Mouse (Mus musculus): ENCODE measurements around the gene Chst11. TPM values are rescaled to one million over a fixed set of nuclear protein-coding genes. Genes with fewer than 3 reads are reported as not detected.
"Not testable (repeated sequence)": the region's sequence is repeated elsewhere in the genome, so short reads cannot be mapped to it uniquely, and the experiment has no call there.

Gene Chst11
- total RNA-seq, 2 experiments from 2014 or later, result 33.9 to 36.5 TPM

DNA sequence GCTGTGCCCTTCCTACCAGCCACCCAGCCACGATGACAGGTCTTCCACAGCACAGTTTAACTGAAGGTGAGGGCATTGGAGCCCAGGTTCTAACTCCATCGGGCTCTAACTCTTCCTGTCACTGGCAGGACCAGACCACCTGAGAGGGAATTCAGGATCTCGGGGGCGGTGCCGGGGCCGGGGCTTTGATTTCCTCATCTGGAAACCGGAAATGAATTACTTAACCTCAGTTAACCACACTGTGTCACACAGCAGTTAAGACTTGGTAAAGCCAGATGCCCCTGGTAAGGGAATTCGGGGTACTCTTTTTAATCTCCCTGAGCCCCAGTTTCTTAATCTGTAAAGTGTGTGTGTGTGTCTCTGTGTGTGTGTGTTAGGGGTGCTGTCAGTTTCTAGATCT lies 115.6 kb downstream of the Chst11 start:
- intact Hi-C loops (cut with DNase I), result loop anchor here (2.0 to 5.0 kb wide), 3 partner anchors 39 to 116 kb away; partner anchors contain the start of gene Chst11
- DNase-seq (ENCODE audit: low spot score in 2 of 2), result no peak

DNA sequence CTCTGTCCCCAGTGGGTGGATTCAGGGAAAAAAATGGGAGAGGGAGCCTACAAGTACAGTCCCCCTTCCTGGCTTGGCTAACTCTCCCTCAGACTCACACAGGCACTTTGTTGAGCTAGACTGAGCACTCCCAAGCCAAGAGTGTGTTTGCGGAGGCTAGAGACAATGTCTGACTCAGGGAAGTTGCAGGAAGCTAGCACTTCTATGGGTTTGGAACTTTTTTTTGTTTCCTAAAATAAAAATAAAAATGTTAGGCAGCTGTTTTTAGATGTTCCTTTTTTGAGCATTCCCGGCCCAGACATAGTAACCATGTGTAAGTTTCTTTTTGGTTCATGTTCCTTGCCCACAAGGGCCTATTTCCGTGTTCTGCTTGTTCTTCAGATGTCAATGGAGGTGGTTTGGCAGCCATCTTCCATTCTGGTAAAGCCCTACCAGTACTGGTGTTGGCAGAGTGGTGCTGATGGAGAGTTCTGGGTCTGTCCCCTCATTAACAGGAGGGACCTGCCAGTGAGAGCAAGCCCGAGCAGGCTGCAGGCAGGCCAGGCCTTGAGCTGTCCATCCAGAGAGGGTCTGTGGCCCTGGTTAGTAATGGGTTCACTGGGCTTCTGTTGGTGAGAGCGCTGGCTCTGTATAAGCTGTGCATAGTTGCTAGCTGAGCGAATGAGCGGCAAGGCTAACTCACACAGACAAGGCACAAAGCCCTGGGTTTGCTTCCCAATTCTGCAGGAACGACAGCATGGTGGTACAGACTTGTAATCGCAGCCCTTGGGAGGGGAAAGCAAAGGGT lies 116.3 kb downstream of the Chst11 start:
- intact Hi-C loops (cut with DNase I), result loop anchor here (2.0 to 5.0 kb wide), 4 partner anchors 39 to 191 kb away; partner anchors contain the start of gene Chst11
- DNase-seq (ENCODE audit: low spot score in 2 of 2), result peak; percentile 30 to 84

DNA sequence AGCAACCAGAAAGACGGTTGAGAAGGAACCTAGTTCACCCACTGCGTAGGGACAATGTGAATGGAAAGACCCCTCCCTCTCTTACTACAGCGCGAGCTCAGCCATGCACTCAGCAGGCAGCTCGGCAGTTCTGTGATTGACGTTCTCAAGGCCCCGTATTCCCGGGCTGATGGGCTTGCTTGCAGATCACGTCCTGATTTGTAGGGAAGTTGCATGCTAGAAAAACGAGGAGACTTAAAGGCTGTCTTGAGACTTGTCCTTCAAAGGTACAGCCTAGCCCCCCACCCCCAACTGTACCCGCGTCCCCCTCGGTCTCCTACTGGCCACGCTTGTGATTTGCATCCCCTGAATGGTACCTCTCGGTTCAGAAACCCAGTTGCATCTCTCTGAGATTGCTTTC lies 117.4 kb downstream of the Chst11 start:
- no peak for DNase-seq (ENCODE audit: low spot score in 2 of 2)
- intact Hi-C loops (cut with DNase I), result loop anchor here (2.0 to 5.0 kb wide), 3 partner anchors 40 to 192 kb away; no protein-coding TSS in a partner anchor

DNA sequence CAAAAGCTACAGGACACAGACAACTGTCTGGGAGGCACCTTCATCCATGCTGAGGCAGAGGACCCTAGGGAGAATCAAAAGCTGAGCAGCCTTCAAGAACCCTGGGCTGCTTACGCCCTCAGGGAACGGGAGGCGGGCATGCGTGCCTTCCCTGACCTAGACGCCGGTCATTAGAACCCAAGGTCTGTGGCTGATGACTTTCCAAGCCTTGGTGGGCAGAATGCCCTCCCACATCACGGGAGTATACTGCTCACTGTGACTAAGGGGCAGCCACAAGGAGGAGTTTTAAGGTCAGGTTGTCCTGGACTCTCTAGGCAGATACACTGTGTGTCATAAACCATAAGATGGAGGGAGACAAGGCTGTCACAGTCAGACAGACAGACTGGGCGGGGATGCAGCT lies 118.9 kb downstream of the Chst11 start:
- intact Hi-C loops (cut with DNase I), result loop anchor here (5.0 kb wide), 2 partner anchors 42 to 57 kb away; no protein-coding TSS in a partner anchor
- no peak for DNase-seq (ENCODE audit: low spot score in 2 of 2)

DNA sequence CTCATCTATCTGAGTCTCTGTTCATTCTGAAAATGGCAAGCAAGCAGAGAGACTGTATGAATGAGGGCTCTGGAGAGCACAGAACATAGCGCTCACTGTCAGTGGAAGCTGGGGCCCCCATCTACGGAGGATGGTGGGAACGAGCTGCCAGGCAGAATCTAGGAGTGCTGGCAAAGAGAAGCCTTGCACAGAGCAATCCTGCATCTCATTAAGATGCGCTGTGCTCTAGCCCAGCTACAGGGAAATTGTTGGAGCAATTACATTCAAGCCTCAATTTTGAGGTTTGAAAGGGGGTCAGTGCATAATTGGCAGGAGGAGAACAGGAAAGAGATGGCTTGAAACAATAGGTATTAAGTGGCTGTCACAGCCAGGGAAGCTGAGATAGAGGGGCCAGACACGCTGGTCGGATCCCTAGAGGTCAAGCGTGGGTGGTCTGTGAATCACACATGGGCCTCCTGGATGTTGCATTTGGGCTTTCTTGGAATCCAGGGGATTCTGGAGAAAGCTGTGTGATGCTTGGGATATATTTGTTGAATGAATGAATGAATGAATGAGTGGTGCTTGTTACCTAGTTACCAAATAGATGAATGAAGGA lies 121.0 kb downstream of the Chst11 start:
- intact Hi-C loops (cut with DNase I), result loop anchor here (2.0 kb wide), 2 partner anchors 77 to 119 kb away; no protein-coding TSS in a partner anchor

DNA sequence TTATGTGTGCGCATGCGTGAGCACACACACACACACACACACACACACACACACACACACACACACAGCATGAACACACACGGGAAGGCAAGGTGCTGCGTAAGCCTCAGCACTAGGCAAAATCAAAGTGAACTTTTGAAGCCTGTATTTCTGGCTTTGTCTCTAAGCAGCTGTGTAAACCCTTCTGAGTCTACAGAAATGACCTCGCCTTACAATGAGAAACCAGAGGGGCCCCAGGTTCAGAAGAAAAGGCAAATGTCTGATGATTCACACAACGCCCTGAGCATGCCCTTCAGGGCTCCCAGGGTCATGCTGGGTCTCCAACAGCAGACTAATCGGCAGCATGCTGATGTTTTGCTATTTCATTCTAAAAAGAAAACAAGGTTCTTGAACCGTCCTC lies 122.1 kb downstream of the Chst11 start:
- intact Hi-C loops (cut with DNase I), result loop anchor here (2.0 kb wide), 2 partner anchors 75 to 121 kb away; no protein-coding TSS in a partner anchor
- DNase-seq (ENCODE audit: low spot score in 2 of 2), result no peak

More for the DNA sequence above, 121.0 kb downstream of the Chst11 start:
- peak; percentile 63 to 90 for DNase-seq (ENCODE audit: low spot score in 2 of 2)

DNA sequence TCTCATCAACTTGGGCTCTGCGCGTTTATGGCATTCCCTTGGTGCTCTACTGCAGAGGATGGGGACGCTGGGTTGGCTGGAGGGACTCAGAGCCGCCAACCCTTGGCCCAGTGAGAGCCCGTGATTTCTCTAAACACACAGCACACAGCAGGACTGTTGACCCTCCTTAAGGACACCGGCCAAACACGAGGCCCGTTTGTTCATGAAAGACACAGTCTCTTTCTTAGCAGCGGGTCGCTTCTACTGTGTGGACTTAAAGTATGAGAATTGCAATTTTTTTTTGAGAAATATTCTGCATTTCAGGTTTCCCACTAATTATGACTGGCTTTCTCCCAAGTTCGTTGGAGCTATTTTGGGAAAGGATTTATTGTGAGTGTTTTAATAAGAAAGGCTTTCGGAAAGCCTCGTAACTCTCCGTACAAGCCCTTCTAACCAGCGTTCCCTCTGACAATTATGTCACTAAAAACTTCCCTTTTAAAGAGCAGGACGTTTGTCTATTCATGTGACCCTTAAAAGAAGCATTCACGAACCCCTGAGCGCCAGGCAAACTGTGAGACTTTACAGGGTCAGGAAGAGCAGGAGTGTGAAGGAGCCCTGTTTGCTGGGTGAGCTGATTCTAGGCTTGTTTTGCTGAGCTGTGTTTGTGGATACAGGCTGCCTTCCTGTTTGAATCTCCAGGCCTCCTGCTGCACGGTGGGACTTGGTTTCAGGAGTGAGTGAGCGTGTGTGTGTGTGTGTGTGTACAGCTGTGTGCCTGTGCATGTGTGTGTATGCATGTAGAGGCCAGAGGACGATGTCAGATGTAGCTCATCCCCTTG lies 122.8 kb downstream of the Chst11 start:
- peak; percentile 25 to 50 for DNase-seq (ENCODE audit: low spot score in 2 of 2)
- intact Hi-C loops (cut with DNase I), result loop anchor here (2.0 kb wide), 2 partner anchors 75 to 121 kb away; no protein-coding TSS in a partner anchor

DNA sequence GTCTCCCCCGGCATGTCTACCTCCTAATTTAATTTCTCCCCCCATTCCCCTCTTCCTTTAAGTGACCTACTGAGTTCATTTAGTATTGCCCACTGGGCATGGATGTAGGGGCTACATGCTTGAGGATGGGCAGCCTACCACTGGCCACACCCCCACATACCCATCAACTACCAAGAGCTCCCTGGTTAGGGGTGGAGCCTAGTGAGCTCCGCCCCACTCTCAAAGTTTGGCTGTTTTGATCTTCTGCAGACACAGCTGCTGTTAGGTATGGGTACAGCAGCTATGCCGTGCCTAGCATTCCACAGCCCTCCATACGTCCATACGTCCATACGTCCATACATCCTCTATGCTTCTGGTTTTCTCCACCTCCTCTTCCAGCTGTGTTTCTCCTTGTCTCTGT lies 123.6 kb downstream of the Chst11 start:
- DNase-seq (ENCODE audit: low spot score in 2 of 2), result no peak
- intact Hi-C loops (cut with DNase I), result no loop called here

DNA sequence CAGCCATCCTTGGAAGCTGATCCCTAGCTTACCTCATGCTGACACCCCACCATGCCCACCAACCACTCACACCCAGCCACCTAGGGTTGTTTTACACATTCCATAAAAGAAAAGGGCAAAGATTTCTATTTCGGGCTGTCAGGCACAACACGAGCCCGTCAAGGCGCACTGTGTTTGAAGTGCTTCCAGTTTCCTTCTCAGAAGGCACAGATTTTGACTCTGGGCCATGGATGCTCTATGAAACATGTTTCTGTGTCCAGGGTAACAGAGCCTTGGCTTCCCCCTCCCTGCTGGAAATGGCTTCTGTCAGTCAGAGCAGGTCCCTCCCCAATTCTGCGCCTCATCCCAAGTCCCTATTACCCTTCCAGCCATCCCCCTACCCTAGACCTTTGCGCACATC lies 125.7 kb downstream of the Chst11 start:
- peak; percentile 45 to 75 for DNase-seq (ENCODE audit: low spot score in 2 of 2)
- intact Hi-C loops (cut with DNase I), result no loop called here

DNA sequence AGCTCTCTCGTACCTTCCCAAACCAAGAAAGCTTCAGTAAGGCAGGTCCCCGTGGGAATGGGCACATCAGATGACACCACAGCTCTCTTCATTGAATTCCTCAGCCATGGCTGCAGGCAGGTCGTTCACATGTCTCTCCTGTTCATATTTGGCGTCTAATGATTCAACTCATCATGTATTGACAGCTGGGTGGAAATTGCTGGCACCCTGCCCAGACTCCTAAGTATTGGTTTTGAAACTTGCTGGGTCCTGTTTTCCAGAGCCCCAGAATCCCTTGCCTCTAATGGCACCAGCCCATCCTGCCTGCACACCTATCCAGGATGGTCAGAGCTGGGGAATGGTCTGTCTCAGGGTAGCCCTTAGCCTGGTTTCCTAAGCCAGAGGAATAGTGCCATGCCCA lies 127.0 kb downstream of the Chst11 start:
- intact Hi-C loops (cut with DNase I), result no loop called here
- no peak for DNase-seq (ENCODE audit: low spot score in 2 of 2)

DNA sequence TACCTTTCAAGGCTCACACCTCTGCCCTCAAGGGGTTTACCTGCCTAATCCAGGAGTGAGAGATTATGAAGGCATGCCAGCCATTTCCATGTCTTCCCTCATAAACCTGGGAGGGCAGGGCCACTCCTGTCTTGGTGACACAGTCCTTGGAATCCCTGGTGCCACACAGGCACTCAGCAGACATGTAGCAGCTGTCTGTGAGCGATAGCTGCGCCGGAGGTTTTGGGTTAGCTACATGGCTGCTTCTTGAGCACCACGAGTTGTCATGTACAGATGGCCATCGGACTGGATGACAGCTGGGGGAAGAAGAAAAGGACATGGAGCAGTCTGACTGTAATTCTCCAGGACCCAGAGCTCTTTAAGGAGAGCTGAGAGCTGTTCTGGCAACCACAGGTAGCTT lies 129.3 kb downstream of the Chst11 start:
- no peak for DNase-seq (ENCODE audit: low spot score in 2 of 2)
- intact Hi-C loops (cut with DNase I), result no loop called here

DNA sequence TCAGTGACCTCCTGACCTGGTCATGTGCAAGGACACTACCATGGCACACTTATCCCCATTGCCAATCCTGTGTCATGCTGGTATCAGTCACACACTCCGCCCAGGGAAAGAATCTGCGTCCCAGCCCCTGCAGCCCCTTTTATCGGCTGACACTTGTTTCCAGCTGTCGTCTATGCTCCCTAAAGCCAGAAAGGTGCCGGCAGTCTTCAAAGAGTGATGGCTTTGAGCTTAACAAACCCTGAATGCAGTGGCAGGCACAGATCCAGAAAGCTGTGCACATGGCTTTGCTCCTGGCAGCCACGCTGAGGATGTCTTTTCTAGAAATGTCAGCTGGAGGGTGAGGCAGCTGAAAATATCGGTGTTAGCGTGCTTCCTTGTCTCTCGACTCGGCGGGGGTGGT lies 131.6 kb downstream of the Chst11 start:
- peak in 1 of 2 experiments; percentile 49 for DNase-seq (ENCODE audit: low spot score in 2 of 2)
- intact Hi-C loops (cut with DNase I), result no loop called here

DNA sequence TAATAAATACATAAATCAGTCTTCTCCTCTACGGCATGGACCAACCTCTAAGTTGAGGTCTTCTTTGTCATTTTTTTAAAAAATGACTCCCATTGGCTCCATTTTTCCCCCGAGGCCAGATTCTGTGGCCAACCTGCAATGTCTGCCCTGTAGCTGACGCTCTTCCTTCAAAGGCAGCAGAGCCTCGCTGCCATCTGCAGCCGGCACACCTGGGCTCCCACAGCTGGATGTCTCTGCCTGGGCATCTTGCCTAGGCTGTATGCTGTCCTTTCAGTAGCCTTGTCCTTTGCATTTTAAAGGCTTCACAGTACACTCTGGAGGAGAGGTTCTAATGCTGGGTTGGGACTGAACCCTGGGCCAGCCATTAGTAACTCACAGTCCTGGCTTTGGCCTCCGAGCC lies 132.6 kb downstream of the Chst11 start:
- no peak for DNase-seq (ENCODE audit: low spot score in 2 of 2)
- intact Hi-C loops (cut with DNase I), result no loop called here

DNA sequence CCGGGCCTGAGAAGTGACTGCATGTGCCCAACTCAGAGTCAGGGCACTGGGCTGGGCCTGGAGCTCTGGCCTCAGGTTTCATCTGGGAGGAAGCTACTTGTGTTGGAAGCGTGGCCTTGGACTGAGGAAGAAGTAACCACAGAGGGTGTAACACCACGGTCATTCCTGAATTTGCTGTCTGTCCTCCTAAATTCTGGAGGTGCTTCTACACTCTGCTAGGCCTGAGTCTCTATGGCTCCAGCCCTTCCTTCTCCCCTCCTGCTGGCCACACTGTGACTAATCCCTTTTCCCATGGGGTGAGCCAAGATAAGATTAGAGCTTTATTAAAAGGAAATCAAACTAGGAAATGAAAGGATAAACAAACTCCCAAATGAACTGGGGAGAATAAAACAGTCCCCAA lies 133.3 kb downstream of the Chst11 start:
- intact Hi-C loops (cut with DNase I), result no loop called here
- no peak for DNase-seq (ENCODE audit: low spot score in 2 of 2)

DNA sequence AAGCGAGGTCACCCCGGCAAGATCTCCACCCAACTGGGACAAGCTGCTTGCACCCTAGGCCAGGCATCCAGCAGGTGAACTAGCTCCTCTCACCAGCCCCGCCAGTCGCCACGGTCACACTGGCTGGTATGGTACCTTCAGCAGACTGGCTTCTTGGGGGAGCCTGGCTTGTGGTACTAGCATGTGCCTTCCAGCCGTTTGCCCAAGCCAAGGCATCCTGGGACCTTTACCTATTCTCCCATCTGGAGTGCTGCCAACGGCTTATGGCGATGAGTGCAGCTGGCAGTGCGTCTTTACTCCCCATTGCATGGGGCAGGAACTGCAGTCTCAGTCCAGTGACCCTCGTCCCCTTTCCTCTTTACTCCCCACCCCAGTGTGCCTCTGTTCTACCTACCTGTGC lies 133.7 kb downstream of the Chst11 start:
- intact Hi-C loops (cut with DNase I), result no loop called here
- no peak for DNase-seq (ENCODE audit: low spot score in 2 of 2)

DNA sequence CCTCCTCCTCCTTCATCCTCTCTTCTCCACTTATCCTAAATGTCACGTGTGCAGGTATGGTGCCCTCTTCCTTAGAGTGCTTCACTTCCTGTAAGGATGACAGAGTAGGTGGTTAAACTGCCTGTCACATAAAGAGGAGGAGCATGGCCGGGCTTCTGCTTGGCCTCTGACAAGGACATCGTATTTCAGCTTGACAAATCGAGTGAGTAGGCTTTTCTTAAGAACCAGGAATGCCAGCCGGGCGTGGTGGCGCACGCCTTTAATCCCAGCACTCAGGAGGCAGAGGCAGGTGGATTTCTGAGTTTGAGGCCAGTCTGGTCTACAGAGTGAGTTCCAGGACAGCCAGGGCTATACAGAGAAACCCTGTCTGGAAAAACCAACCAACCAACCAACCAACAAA lies 134.2 kb downstream of the Chst11 start:
- intact Hi-C loops (cut with DNase I); DNase-seq (ENCODE audit: low spot score in 2 of 2): not testable (repeated sequence)

DNA sequence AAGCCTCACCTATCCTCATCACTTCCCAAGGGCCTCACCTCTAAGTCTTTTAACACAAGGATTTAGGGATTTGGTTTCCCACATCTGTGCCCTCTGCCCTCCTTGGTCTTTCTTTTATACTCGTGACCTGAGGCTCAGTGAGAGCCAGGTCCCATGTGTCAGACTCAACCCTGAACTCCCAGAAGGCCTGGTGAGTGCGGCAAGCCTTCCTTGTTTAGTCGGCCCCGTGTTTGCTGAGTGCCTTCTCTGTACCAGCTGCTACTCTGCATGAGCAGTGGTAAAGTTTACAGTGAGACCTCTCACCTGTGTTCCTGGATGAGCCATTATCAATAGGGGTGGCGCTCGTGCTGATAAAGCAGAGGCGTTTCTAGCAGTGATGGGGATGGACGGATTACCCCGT lies 134.6 kb downstream of the Chst11 start:
- intact Hi-C loops (cut with DNase I), result no loop called here
- DNase-seq (ENCODE audit: low spot score in 2 of 2), result no peak

DNA sequence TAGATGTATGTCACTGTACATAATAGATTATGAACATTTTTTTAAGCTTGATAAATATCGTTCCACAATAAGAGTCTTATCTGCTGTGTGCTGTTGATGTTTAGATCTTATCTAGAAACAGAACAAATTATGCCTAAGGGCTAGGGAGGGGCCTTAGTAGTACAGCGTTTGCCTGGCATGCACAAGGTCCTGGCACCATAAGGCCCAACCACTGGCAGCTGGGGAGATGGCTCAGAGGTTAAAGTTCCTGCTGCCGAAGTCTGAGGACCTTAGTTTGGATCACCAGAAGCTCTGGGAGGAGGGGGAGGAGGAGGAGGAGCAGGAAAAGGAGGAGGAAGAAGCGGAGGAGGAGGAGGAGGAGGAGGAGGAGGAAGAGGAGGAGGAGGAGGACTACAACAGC lies 135.6 kb downstream of the Chst11 start:
- intact Hi-C loops (cut with DNase I), result no loop called here
- no peak for DNase-seq (ENCODE audit: low spot score in 2 of 2)

DNA sequence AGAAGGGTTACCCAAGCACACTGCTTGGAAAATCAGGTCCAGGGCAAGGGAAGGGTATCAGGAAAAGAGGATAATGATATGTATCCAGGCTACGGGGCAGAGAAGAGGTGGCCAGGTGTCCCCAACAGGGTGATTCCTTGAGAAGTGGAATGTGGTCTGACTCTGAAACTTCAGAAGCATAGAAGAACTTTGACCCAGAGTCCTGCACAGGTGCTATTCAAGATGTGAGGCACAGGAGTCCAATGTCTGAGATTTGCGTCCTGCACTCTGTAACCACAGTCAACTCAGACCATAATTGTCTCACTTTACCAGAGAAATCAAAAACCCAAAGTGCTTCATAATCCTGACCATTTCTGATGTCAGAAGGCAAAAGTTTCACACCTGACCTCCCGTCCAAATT lies 139.3 kb downstream of the Chst11 start:
- DNase-seq (ENCODE audit: low spot score in 2 of 2), result no peak
- intact Hi-C loops (cut with DNase I), result no loop called here

DNA sequence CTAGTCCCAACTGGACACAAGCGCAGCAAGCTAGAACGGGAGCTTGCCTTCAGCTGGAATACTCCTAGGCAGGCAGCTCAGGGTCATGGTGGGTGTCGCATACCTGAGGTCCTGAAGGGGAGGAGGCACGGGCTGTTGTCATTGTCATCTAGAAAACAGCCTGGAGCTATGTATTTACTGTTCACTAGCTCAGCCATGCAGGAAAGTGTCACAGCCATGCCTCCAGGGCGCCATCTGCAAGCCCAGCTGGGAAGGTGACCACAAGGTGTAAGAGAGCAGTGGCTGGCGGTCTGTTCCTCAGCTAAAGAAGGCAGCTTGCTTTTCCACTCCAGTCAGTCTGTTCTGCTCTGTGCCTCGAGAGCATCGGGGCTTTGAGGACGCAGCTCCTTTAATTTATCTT lies 141.1 kb downstream of the Chst11 start:
- DNase-seq (ENCODE audit: low spot score in 2 of 2), result no peak
- intact Hi-C loops (cut with DNase I), result no loop called here
